Mouse (Mus musculus) intestine, postnatal 0 days (tissue): ENCODE measurements around the gene Tldc2. TPM values are rescaled to one million over a fixed set of nuclear protein-coding genes. Genes with fewer than 3 reads are reported as not detected.

Source experiments
- ATAC-seq: fragments of 200-750 bp; cut with Nextera tagmentation; 2 replicates; pipeline ENCODE4 v1.8.0; 2017; ENCODE audit warnings: mild to moderate bottlenecking, moderate TSS enrichment, moderate library complexity
- H3K27ac ChIP-seq: fragments of 300-500 bp; sonication (generic); 2 replicates; pipeline ENCODE4 v1.5.1; 2014; ENCODE audit warnings: mild to moderate bottlenecking, low read depth, low read length, moderate library complexity
- H3K27me3 ChIP-seq: fragments of 300-500 bp; sonication (generic); replicated peaks from 2 replicates; pipeline ENCODE4 v1.6.1; 2014; ENCODE audit warnings: low read length, mixed read lengths; ENCODE audit not compliant: control insufficient read depth, insufficient read depth
- H3K36me3 ChIP-seq: fragments of 300-500 bp; sonication (generic); 2 replicates; pipeline ENCODE4 v1.6.1; 2014; ENCODE audit warnings: mild to moderate bottlenecking, moderate library complexity; ENCODE audit not compliant: control insufficient read depth, insufficient read depth
- H3K4me1 ChIP-seq: fragments of 300-500 bp; sonication (generic); replicated peaks from 2 replicates; pipeline ENCODE4 v1.6.1; 2014; ENCODE audit warnings: antibody characterized with exemption, low read length, mixed read lengths; ENCODE audit not compliant: control insufficient read depth, insufficient read depth
- H3K4me2 ChIP-seq: fragments of 300-500 bp; sonication (generic); replicated peaks from 2 replicates; pipeline ENCODE4 v1.6.1; 2014; ENCODE audit warnings: low read depth, mild to moderate bottlenecking, moderate library complexity
- H3K4me3 ChIP-seq: fragments of 300-500 bp; sonication (generic); 2 replicates; pipeline ENCODE4 v1.5.1; 2014; ENCODE audit warnings: low read depth, low read length
- H3K9ac ChIP-seq: fragments of 300-500 bp; sonication (generic); 2 replicates; pipeline ENCODE4 v1.6.1; 2014; ENCODE audit warnings: mild to moderate bottlenecking, low read depth, low read length
- H3K9me3 ChIP-seq: fragments of 300-500 bp; sonication (generic); 2 replicates; pipeline ENCODE4 v1.6.1; 2016; ENCODE audit warnings: mixed run types; ENCODE audit not compliant: control insufficient read depth
- CTCF ChIP-seq: sonication (generic); IDR thresholded peaks from 2 replicates; pipeline ENCODE4 v1.5.1; 2016; ENCODE audit warnings: low read depth, mild to moderate bottlenecking, control low read depth, antibody characterized with exemption, moderate library complexity
- WGBS: fragments of 180-500 bp; shearing (Covaris S2); extraction: QIAGEN DNeasy Blood & Tissue Kit; methylation state at CpG from one replicate; pipeline ENCODE4 v1.1.7; 2014; 5-methylcytosine and 5-hydroxymethylcytosine counted together
- polyA plus RNA-seq: library from polyadenylated mRNA; unstranded; fragments of >200 nt; fragmentation: Nextera tagmentation; extraction: Ambion mirVana; gene quantifications from 2 replicates; pipeline ENCODE4 v1.2.1, GENCODE M21; 2015

Tldc2 gene
- polyA plus RNA-seq, 1 experiment from 2014 or later, result not detected

- WGBS, result 85% methylated on average over 12 of the region's 12 CpGs
- no peak overlapping the region for H3K4me3 ChIP-seq
- H3K36me3 ChIP-seq, result peaks cover 60% of the 10 kb centered on the region
- no peaks in the 10 kb centered on the region for H3K27me3 ChIP-seq
- ATAC-seq, result no peak
- no peaks in the 10 kb centered on the region for H3K9me3 ChIP-seq
- H3K4me1 ChIP-seq, result no peaks in the 10 kb centered on the region
- H3K27ac ChIP-seq, result no peak overlapping the region
- no peak for TF ChIP-seq CTCF
- H3K9ac ChIP-seq, result no peak overlapping the region
- H3K4me2 ChIP-seq, result no peak overlapping the region
These were observed 13.4 kb downstream of the Tldc2 start for GRCm38 (mm10) chr2:157100319-157100605.

- Histone ChIP-seq H3K9me3 (no peaks in the 10 kb centered on the region), H3K27me3 (no peaks in the 10 kb centered on the region), H3K4me3 (no peak overlapping the region), H3K9ac (no peak overlapping the region), H3K4me2 (no peak overlapping the region), H3K27ac (no peak overlapping the region), H3K36me3 (peaks cover 73% of the 10 kb centered on the region), H3K4me1 (no peaks in the 10 kb centered on the region)
- WGBS, result 98% methylated on average over 9 of the region's 9 CpGs
- no peak for ATAC-seq
- no peak for TF ChIP-seq CTCF
These were observed 14.8 kb downstream of the Tldc2 start for GRCm38 (mm10) chr2:157101650-157102049.

- Histone ChIP-seq H3K4me2 (no peak overlapping the region), H3K9ac (no peak overlapping the region), H3K27me3 (no peaks in the 10 kb centered on the region), H3K27ac (no peak overlapping the region), H3K4me1 (no peaks in the 10 kb centered on the region), H3K9me3 (no peaks in the 10 kb centered on the region), H3K36me3 (peaks cover 74% of the 10 kb centered on the region), H3K4me3 (no peak overlapping the region)
- no peak for ATAC-seq
- TF ChIP-seq CTCF, result no peak
- 67% methylated on average over 2 of the region's 2 CpGs for WGBS
These were observed 15.4 kb downstream of the Tldc2 start for GRCm38 (mm10) chr2:157102256-157102655.

- WGBS, result 90% methylated on average over 8 of the region's 8 CpGs
- Histone ChIP-seq H3K9me3 (no peaks in the 10 kb centered on the region), H3K4me1 (no peaks in the 10 kb centered on the region), H3K4me3 (no peak overlapping the region), H3K4me2 (no peak overlapping the region), H3K27me3 (no peaks in the 10 kb centered on the region), H3K27ac (no peak overlapping the region), H3K9ac (no peak overlapping the region), H3K36me3 (peaks cover 81% of the 10 kb centered on the region)
- no peak for ATAC-seq
- TF ChIP-seq CTCF, result no peak
These were observed 17.6 kb downstream of the Tldc2 start for GRCm38 (mm10) chr2:157104454-157104853.

DNA sequence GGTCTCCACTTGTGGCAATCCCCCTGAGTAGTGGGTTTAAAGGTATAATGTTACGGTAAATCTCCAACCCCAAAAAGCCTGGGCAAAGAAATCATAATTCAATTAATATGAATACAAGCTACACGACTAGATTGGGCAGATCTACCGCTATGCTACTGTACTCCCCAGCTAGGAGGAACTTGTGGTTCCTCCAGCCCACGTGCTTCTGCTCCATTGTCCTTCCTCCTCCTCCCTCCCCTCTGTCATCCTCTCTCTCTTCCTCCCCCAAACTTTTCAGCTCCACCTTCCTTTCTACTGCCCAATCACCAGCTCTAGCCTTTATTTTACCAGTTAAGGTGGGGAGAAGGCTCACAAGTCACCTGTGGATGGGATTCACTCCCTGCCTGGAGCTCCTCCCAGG lies 21.4 kb downstream of the Tldc2 start:
- WGBS, result 85% methylated on average over 4 of the region's 4 CpGs
- H3K4me2 ChIP-seq, result no peak overlapping the region
- no peak overlapping the region for H3K9ac ChIP-seq
- peaks cover 82% of the 10 kb centered on the region for H3K36me3 ChIP-seq
- H3K27me3 ChIP-seq, result no peaks in the 10 kb centered on the region
- no peak overlapping the region for H3K4me3 ChIP-seq
- no peak for ATAC-seq
- H3K4me1 ChIP-seq, result no peaks in the 10 kb centered on the region
- no peaks in the 10 kb centered on the region for H3K9me3 ChIP-seq
- no peak for TF ChIP-seq CTCF
- H3K27ac ChIP-seq, result no peak overlapping the region

DNA sequence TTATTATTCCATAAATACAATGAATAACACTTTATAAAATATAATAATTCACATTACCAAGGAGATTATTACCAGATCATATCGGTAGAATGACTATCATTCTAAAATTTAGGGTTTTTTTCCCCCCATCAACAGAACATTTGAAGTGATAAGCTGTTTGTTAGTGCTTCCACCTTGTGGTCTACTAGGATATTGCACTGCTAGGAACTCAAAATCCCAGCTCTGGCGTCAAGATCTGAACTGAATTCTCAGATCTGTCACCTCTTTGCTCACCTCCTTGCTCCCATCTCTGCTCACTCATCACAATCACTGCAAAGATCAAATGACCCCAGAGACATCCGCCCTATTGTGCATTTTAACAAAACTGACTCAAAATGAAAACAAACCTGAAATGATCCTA lies 30.1 kb downstream of the Tldc2 start:
- ATAC-seq, result no peak

DNA sequence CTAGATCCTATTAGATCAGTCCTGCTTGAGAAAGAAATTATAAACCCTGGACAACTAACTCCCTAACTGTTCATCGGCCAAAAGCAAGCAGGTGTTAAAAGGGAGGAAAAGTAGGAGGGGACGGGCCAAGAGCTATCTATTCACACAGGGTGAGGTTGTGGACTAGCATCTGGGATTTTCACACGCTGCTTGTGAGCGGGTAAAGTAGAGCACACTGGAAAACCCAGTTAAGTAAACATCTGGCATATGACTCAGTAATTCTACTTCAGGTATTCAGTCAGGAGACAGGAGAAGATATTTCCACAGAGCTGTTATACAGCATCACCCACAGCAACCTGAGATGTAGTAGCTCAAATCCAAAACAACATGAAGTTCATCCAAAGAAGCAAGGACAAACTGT lies 31.7 kb downstream of the Tldc2 start:
- Histone ChIP-seq H3K4me3 (no peak overlapping the region), H3K4me2 (no peak overlapping the region), H3K27me3 (no peaks in the 10 kb centered on the region), H3K9ac (no peak overlapping the region), H3K4me1 (no peaks in the 10 kb centered on the region), H3K9me3 (no peaks in the 10 kb centered on the region), H3K27ac (no peak overlapping the region), H3K36me3 (peaks cover 46% of the 10 kb centered on the region)
- no peak for TF ChIP-seq CTCF
- 33% methylated on average over 4 of the region's 4 CpGs for WGBS
- no peak for ATAC-seq

More for the DNA sequence above, 30.1 kb downstream of the Tldc2 start:
- TF ChIP-seq CTCF, result peak; percentile 78
- Histone ChIP-seq H3K27me3 (no peaks in the 10 kb centered on the region), H3K4me3 (no peak overlapping the region), H3K4me1 (no peaks in the 10 kb centered on the region), H3K27ac (no peak overlapping the region), H3K36me3 (peaks cover 54% of the 10 kb centered on the region), H3K9me3 (no peaks in the 10 kb centered on the region), H3K4me2 (no peak overlapping the region), H3K9ac (no peak overlapping the region)
- WGBS, result 19% methylated on average over 3 of the region's 3 CpGs
